Mouse (Mus musculus): ENCODE data around the gene Vps8. TPM values are rescaled to one million over a fixed set of nuclear protein-coding genes. Genes with fewer than 3 reads are reported as not detected.

Gene Vps8
- polyA plus RNA-seq, 1 experiment from 2014 or later, result 39.6 TPM

- H3K9ac ChIP-seq (replicated peaks; ENCODE audit: low read depth, low read length), result no peak overlapping the region
These were observed 221.2 kb downstream of the Vps8 start for GRCm38 (mm10) chr16:21644066-21644561.

DNA sequence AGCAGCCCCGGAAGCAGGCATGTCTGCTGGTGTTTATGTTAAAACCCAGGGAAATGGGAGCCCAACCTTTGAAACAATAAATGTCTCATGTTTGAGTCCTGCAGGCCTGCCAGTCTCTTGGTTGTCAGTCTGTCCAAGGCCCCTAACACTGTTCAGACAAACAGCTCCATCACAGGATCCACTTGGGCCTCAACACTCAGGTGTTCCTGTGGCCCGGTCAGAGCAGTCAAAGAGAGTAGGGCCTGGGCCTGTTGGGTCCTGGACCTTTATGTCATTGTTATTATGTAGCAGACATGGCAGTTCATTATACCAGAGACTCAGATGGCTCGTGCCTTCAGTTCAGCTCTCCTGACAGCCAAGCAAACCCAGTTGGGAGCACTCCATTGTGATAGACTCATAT lies 221.7 kb downstream of the Vps8 start:
- no peak overlapping the region for H3K4me3 ChIP-seq (replicated peaks; ENCODE audit: low read length)
- no peak overlapping the region; the same call in 1 of the 2 replicates for H3K27ac ChIP-seq (ENCODE audit: low read length)
- no peak for ATAC-seq
- H3K9ac ChIP-seq (replicated peaks; ENCODE audit: low read depth, low read length), result no peak overlapping the region
- H3K4me1 ChIP-seq (replicated peaks; ENCODE audit: control insufficient read depth, insufficient read depth, low read length), result no peaks in the 10 kb centered on the region; the same call in 1 of the 2 replicates
- 73% methylated on average over 3 of the region's 3 CpGs for WGBS
- H3K36me3 ChIP-seq (ENCODE audit: control insufficient read depth, insufficient read depth), result no peaks in the 10 kb centered on the region
- no peak overlapping the region for H3K4me2 ChIP-seq (ENCODE audit: low read length)
- no peaks in the 10 kb centered on the region for H3K27me3 ChIP-seq (replicated peaks; ENCODE audit: control insufficient read depth, insufficient read depth, low read length)
- H3K9me3 ChIP-seq (ENCODE audit: control insufficient read depth, low read length), result no peaks in the 10 kb centered on the region

More at GRCm38 (mm10) chr16:21644066-21644561, 221.2 kb downstream of the Vps8 start:
- WGBS, result 57% methylated on average over 17 of the region's 17 CpGs
- Histone ChIP-seq H3K36me3 (ENCODE audit: control insufficient read depth, insufficient read depth) (no peaks in the 10 kb centered on the region), H3K4me1 (replicated peaks; ENCODE audit: control insufficient read depth, insufficient read depth, low read length) (no peaks in the 10 kb centered on the region; the same call in 1 of the 2 replicates), H3K4me2 (ENCODE audit: low read length) (no peak overlapping the region), H3K27me3 (replicated peaks; ENCODE audit: control insufficient read depth, insufficient read depth, low read length) (no peaks in the 10 kb centered on the region), H3K9me3 (ENCODE audit: control insufficient read depth, low read length) (no peaks in the 10 kb centered on the region), H3K27ac (ENCODE audit: low read length) (peak overlapping the region; percentile 24), H3K4me3 (replicated peaks; ENCODE audit: low read length) (no peak overlapping the region)
- peak; percentile 14 for ATAC-seq

DNA sequence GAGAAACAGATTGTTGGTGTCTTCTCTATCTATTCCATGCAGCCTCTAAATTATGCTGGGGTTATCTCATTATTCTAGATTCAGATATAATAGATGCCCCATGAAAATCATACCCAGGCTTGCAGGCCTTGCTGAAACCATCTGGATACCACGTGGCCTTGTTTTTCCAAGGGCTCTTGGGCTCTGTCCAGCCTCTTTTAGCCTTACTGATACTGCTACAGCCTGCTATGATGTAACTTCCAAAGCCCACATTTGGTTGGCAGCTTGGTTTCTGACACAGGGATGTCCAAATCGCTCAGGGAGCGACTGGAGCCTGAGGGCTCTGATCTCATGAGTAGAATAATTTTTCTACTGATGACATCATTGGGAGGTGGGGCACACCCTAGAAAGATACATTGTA lies 223.0 kb downstream of the Vps8 start:
- Histone ChIP-seq H3K9ac (replicated peaks; ENCODE audit: low read depth, low read length) (no peak overlapping the region), H3K4me2 (ENCODE audit: low read length) (no peak overlapping the region), H3K4me3 (replicated peaks; ENCODE audit: low read length) (no peak overlapping the region), H3K36me3 (ENCODE audit: control insufficient read depth, insufficient read depth) (no peaks in the 10 kb centered on the region), H3K9me3 (ENCODE audit: control insufficient read depth, low read length) (no peaks in the 10 kb centered on the region), H3K4me1 (replicated peaks; ENCODE audit: control insufficient read depth, insufficient read depth, low read length) (peaks cover 2% of the 10 kb centered on the region; the same call in 1 of the 2 replicates), H3K27me3 (replicated peaks; ENCODE audit: control insufficient read depth, insufficient read depth, low read length) (no peaks in the 10 kb centered on the region), H3K27ac (ENCODE audit: low read length) (no peak overlapping the region)
- 82% methylated on average over 3 of the region's 3 CpGs for WGBS
- no peak for ATAC-seq

DNA sequence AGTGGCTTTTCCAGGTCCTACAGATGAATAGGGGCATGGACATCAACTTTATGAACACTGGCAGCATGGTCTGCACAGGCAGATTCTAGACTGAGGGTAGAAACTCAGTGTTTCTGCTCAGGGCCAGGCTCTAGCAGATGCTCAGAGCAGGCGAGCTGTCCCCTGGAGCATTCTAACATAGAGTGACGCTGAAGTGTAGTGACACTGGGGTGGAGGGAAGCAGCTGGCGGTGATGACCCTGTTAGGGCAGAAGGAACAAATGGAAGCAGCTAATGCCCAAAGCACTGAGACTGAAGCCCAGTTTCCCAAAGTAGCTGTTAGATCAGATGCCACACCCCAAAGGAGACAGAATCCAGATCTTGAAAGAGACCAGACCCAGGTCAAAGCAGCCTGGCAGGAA lies 223.6 kb downstream of the Vps8 start:
- 86% methylated on average over 3 of the region's 3 CpGs for WGBS
- Histone ChIP-seq H3K4me2 (ENCODE audit: low read length) (no peak overlapping the region), H3K27me3 (replicated peaks; ENCODE audit: control insufficient read depth, insufficient read depth, low read length) (no peaks in the 10 kb centered on the region), H3K4me3 (replicated peaks; ENCODE audit: low read length) (no peak overlapping the region), H3K9ac (replicated peaks; ENCODE audit: low read depth, low read length) (no peak overlapping the region), H3K27ac (ENCODE audit: low read length) (no peak overlapping the region), H3K36me3 (ENCODE audit: control insufficient read depth, insufficient read depth) (no peaks in the 10 kb centered on the region), H3K9me3 (ENCODE audit: control insufficient read depth, low read length) (no peaks in the 10 kb centered on the region), H3K4me1 (replicated peaks; ENCODE audit: control insufficient read depth, insufficient read depth, low read length) (peaks cover 2% of the 10 kb centered on the region; the same call in 1 of the 2 replicates)
- ATAC-seq, result no peak

- no peaks in the 10 kb centered on the region for H3K9me3 ChIP-seq (ENCODE audit: control insufficient read depth, low read length)
- no peak overlapping the region for H3K4me3 ChIP-seq (replicated peaks; ENCODE audit: low read length)
- WGBS, result 79% methylated on average over 4 of the region's 4 CpGs
- no peaks in the 10 kb centered on the region for H3K36me3 ChIP-seq (ENCODE audit: control insufficient read depth, insufficient read depth)
- no peak overlapping the region for H3K27ac ChIP-seq (ENCODE audit: low read length)
- H3K4me2 ChIP-seq (ENCODE audit: low read length), result no peak overlapping the region
- no peaks in the 10 kb centered on the region for H3K27me3 ChIP-seq (replicated peaks; ENCODE audit: control insufficient read depth, insufficient read depth, low read length)
- H3K4me1 ChIP-seq (replicated peaks; ENCODE audit: control insufficient read depth, insufficient read depth, low read length), result peaks cover 2% of the 10 kb centered on the region; the same call in 1 of the 2 replicates
- no peak for ATAC-seq
- H3K9ac ChIP-seq (replicated peaks; ENCODE audit: low read depth, low read length), result no peak overlapping the region
These were observed 225.9 kb downstream of the Vps8 start for GRCm38 (mm10) chr16:21648800-21649199.

GRCm38 (mm10) chr16:21650289-21650688 lies 227.4 kb downstream of the Vps8 start:
- WGBS, result 39% methylated on average over 3 of the region's 3 CpGs
- Histone ChIP-seq H3K4me1 (replicated peaks; ENCODE audit: control insufficient read depth, insufficient read depth, low read length) (peaks cover 13% of the 10 kb centered on the region), H3K4me2 (ENCODE audit: low read length) (no peak overlapping the region), H3K9ac (replicated peaks; ENCODE audit: low read depth, low read length) (no peak overlapping the region), H3K27me3 (replicated peaks; ENCODE audit: control insufficient read depth, insufficient read depth, low read length) (no peaks in the 10 kb centered on the region), H3K9me3 (ENCODE audit: control insufficient read depth, low read length) (no peaks in the 10 kb centered on the region), H3K27ac (ENCODE audit: low read length) (no peak overlapping the region), H3K36me3 (ENCODE audit: control insufficient read depth, insufficient read depth) (no peaks in the 10 kb centered on the region), H3K4me3 (replicated peaks; ENCODE audit: low read length) (no peak overlapping the region)
- ATAC-seq, result peak; percentile 51; the same call in 1 of the 2 replicates

- Histone ChIP-seq H3K9me3 (ENCODE audit: control insufficient read depth, low read length) (no peaks in the 10 kb centered on the region), H3K9ac (replicated peaks; ENCODE audit: low read depth, low read length) (no peak overlapping the region), H3K4me2 (ENCODE audit: low read length) (no peak overlapping the region), H3K4me3 (replicated peaks; ENCODE audit: low read length) (no peak overlapping the region), H3K27me3 (replicated peaks; ENCODE audit: control insufficient read depth, insufficient read depth, low read length) (no peaks in the 10 kb centered on the region), H3K4me1 (replicated peaks; ENCODE audit: control insufficient read depth, insufficient read depth, low read length) (peaks cover 20% of the 10 kb centered on the region), H3K36me3 (ENCODE audit: control insufficient read depth, insufficient read depth) (no peaks in the 10 kb centered on the region), H3K27ac (ENCODE audit: low read length) (no peak overlapping the region)
- no peak for ATAC-seq
- WGBS, result 87% methylated on average over 4 of the region's 4 CpGs
These were observed 228.2 kb downstream of the Vps8 start for GRCm38 (mm10) chr16:21651161-21651560.

GRCm38 (mm10) chr16:21653151-21653550 lies 230.2 kb downstream of the Vps8 start:
- Histone ChIP-seq H3K36me3 (ENCODE audit: control insufficient read depth, insufficient read depth) (no peaks in the 10 kb centered on the region), H3K4me1 (replicated peaks; ENCODE audit: control insufficient read depth, insufficient read depth, low read length) (peaks cover 20% of the 10 kb centered on the region), H3K9me3 (ENCODE audit: control insufficient read depth, low read length) (no peaks in the 10 kb centered on the region), H3K4me2 (ENCODE audit: low read length) (no peak overlapping the region), H3K27ac (ENCODE audit: low read length) (no peak overlapping the region), H3K27me3 (replicated peaks; ENCODE audit: control insufficient read depth, insufficient read depth, low read length) (no peaks in the 10 kb centered on the region), H3K9ac (replicated peaks; ENCODE audit: low read depth, low read length) (no peak overlapping the region), H3K4me3 (replicated peaks; ENCODE audit: low read length) (no peak overlapping the region)
- no peak for ATAC-seq
- WGBS, result 81% methylated on average over 15 of the region's 15 CpGs

DNA sequence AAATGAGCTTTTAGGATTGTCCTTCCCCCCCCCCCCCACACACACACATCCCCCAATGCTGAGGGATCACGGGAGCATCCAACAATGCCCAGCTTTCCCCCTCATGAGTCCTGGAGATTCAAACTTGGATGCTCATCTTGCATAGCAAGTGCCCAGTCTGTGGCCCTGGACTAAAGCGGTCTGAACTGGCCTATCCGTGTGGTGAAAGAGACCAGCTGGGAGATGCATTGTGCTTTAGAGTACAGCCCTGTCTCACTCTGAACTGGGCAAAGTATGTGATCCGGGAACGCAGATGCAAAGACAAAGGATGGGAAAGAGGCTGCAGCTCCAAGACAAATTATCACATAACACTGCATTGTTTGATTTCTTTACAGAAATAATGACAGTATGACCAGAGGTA lies 231.5 kb downstream of the Vps8 start:
- H3K4me2 ChIP-seq (ENCODE audit: low read length), result no peak overlapping the region
- no peak overlapping the region; the same call in 1 of the 2 replicates for H3K27ac ChIP-seq (ENCODE audit: low read length)
- H3K9me3 ChIP-seq (ENCODE audit: control insufficient read depth, low read length), result 0 out of 2 replicates have a peak, but pooled peaks cover 1% of the 10 kb centered on the region
- H3K9ac ChIP-seq (replicated peaks; ENCODE audit: low read depth, low read length), result no peak overlapping the region
- WGBS, result 40% methylated on average over 5 of the region's 5 CpGs
- H3K4me1 ChIP-seq (replicated peaks; ENCODE audit: control insufficient read depth, insufficient read depth, low read length), result peaks cover 20% of the 10 kb centered on the region
- no peaks in the 10 kb centered on the region for H3K36me3 ChIP-seq (ENCODE audit: control insufficient read depth, insufficient read depth)
- H3K4me3 ChIP-seq (replicated peaks; ENCODE audit: low read length), result no peak overlapping the region
- ATAC-seq, result peak; percentile 61
- no peaks in the 10 kb centered on the region for H3K27me3 ChIP-seq (replicated peaks; ENCODE audit: control insufficient read depth, insufficient read depth, low read length)

DNA sequence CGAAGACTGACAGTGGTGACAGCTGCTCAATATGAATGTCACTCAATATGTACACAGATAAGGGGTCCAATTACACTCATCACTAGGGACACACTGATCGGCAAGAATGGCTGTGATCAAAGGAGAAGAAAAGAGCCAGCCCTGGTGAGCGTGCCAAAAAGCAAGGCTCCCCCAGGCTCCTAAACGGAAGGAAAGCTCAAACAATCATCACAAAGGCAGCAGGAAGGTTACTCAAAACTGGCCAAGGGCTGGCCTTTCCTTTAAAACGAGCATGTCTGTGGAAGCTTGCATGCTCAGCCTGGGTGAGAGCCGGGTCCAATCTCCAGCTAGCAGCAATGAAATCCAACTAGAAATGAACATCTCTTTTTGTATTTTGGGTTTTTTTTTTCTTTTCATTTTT lies 232.4 kb downstream of the Vps8 start:
- Histone ChIP-seq H3K4me3 (replicated peaks; ENCODE audit: low read length) (no peak overlapping the region), H3K4me2 (ENCODE audit: low read length) (no peak overlapping the region), H3K27me3 (replicated peaks; ENCODE audit: control insufficient read depth, insufficient read depth, low read length) (no peaks in the 10 kb centered on the region), H3K27ac (ENCODE audit: low read length) (peak overlapping the region; percentile 38), H3K36me3 (ENCODE audit: control insufficient read depth, insufficient read depth) (no peaks in the 10 kb centered on the region), H3K9ac (replicated peaks; ENCODE audit: low read depth, low read length) (no peak overlapping the region), H3K9me3 (ENCODE audit: control insufficient read depth, low read length) (0 out of 2 replicates have a peak, but pooled peaks cover 2% of the 10 kb centered on the region), H3K4me1 (replicated peaks; ENCODE audit: control insufficient read depth, insufficient read depth, low read length) (peaks cover 19% of the 10 kb centered on the region)
- ATAC-seq, result no peak
- WGBS, result 19% methylated on average over 6 of the region's 6 CpGs
